Mouse (Mus musculus) liver, adult 2 months (tissue): ENCODE measurements at regions not wholly inside any gene's neighbourhood (a gene's known extent, or its start where the extent isn't known, plus 50 kb on each side); places are given as distances from the start of the nearest gene placed in this dataset.

Source experiments
- CTCF ChIP-seq: fragments of 200-500 bp; IDR thresholded peaks from 2 replicates; pipeline ENCODE4 v1.5.1; 2011; ENCODE audit warnings: low read depth, low read length, control low read depth
- POLR2A ChIP-seq: fragments of 200-500 bp; IDR thresholded peaks from 2 replicates; pipeline ENCODE4 v1.6.1; 2011; ENCODE audit warnings: low read length, control low read depth; ENCODE audit not compliant: insufficient read depth; ENCODE audit errors: extremely low read depth

DNA sequence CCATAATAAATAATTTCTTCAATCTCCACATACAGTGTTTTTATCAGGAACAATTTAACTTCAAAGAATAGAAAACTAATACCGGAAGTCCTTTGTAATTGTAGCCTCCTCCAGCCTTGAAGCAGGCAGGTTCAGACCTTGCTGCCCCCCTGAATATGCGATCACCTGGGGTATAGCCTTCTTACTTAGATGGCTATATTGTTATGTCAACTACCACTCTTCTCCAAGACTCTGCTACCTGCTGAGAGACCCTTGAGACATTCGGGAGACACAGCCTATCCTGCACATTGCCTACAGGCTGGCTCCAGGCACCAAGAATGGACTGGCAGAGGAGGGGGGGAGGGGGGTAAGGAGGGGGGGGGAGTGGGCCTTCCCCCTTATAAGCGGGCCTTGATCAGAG is 1123.9 kb upstream of the 2610301B20Rik start:
- TF ChIP-seq CTCF (no peak), POLR2A (no peak)
